Mouse (Mus musculus) thymus, adult 2 months (tissue): Measurements from ENCODE around the gene Rab6b.

Source experiments
- CTCF ChIP-seq: fragments of 200-500 bp; IDR thresholded peaks from 2 replicates; pipeline ENCODE4 v1.5.1; 2012; ENCODE audit warnings: mild to moderate bottlenecking, control low read depth, low read length, moderate library complexity, borderline replicate concordance; ENCODE audit not compliant: control insufficient read depth, poor library complexity, insufficient read depth; ENCODE audit errors: extremely low read depth
- POLR2A ChIP-seq: fragments of 200-500 bp; IDR thresholded peaks from 2 replicates; pipeline ENCODE4 v1.6.1; 2012; ENCODE audit warnings: mild to moderate bottlenecking, low read length, control low read depth, moderate library complexity; ENCODE audit not compliant: control insufficient read depth, poor library complexity, insufficient read depth; ENCODE audit errors: extremely low read depth

- TF ChIP-seq CTCF (no peak), POLR2A (no peak)
Observed at GRCm38 (mm10) chr9:103212654-103213420, 101.2 kb downstream of the Rab6b start.
